ENCODE assay signal across 13 mouse cellular contexts in genomic region chr4:127037908-127038827, GRCm38 (mm10). TPM values are rescaled to one million over a fixed set of nuclear protein-coding genes. Genes with fewer than 3 reads are reported as not detected.
DNase-seq lines count a peak whose midpoint lies in the region; ATAC-seq and TF ChIP-seq lines count a peak whose summit lies in the region.
"Had no signal": no experiment of that assay in that cellular context is flagged by ENCODE, and none has a peak within 500 bp of the region (broad histone marks: within the 10 kb centered on the region; RNA-seq: fewer than 3 reads in every experiment).

No protein-coding gene starts in this region.

- TF ChIP-seq EP300 in liver, postnatal 0 days (IDR thresholded peaks at IDR 0.05; ENCODE audit: low read depth), result no peak

- no peak overlapping the region for H3K9ac ChIP-seq in lung, embryonic 14.5 days
- H3K9ac ChIP-seq in intestine, embryonic 16.5 days (ENCODE audit: low read depth, low read length), result no peak overlapping the region
- H3K9ac ChIP-seq in liver, postnatal 0 days (replicated peaks), result no peak overlapping the region
- H3K9ac ChIP-seq: hindbrain, embryonic 12.5 days had no signal

- H3K27ac ChIP-seq in lung, embryonic 14.5 days (ENCODE audit: low read depth), result no peak overlapping the region
- no peak overlapping the region for H3K27ac ChIP-seq in intestine, embryonic 16.5 days (ENCODE audit: low read length)
- no peak overlapping the region for H3K27ac ChIP-seq in liver, postnatal 0 days (ENCODE audit: low read depth)
- H3K27ac ChIP-seq: gastrocnemius, adult 2 months; hindbrain, embryonic 12.5 days had no signal

- H3K4me1 ChIP-seq in lung, embryonic 14.5 days (ENCODE audit: insufficient read depth), result no peaks in the 10 kb centered on the region
- H3K4me1 ChIP-seq in intestine, embryonic 16.5 days (ENCODE audit: control insufficient read depth, insufficient read depth, low read length), result no peaks in the 10 kb centered on the region
- H3K4me1 ChIP-seq in liver, postnatal 0 days (ENCODE audit: insufficient read depth), result no peaks in the 10 kb centered on the region

- no peaks in the 10 kb centered on the region for H3K27me3 ChIP-seq in lung, embryonic 14.5 days (ENCODE audit: insufficient read depth, low read length)
- no peaks in the 10 kb centered on the region for H3K27me3 ChIP-seq in intestine, embryonic 16.5 days (replicated peaks; ENCODE audit: control insufficient read depth, insufficient read depth, low read length)
- no peaks in the 10 kb centered on the region for H3K27me3 ChIP-seq in liver, postnatal 0 days (ENCODE audit: insufficient read depth, low read length)
- H3K27me3 ChIP-seq: hindbrain, embryonic 12.5 days had no signal

- H3K4me3 ChIP-seq in lung, embryonic 14.5 days (ENCODE audit: low read depth, low read length), result no peak overlapping the region
- H3K4me3 ChIP-seq in intestine, embryonic 16.5 days (ENCODE audit: low read length), result no peak overlapping the region
- H3K4me3 ChIP-seq in liver, postnatal 0 days (ENCODE audit: low read depth, low read length), result no peak overlapping the region
- H3K4me3 ChIP-seq: erythroblast, embryonic 14.5 days; gastrocnemius, adult 2 months; hindbrain, embryonic 12.5 days had no signal

- no peaks in the 10 kb centered on the region for H3K9me3 ChIP-seq in lung, embryonic 14.5 days (ENCODE audit: low read depth, low read length)
- no peaks in the 10 kb centered on the region for H3K9me3 ChIP-seq in intestine, embryonic 16.5 days (ENCODE audit: control insufficient read depth, low read length)
- H3K9me3 ChIP-seq in liver, postnatal 0 days (ENCODE audit: low read length), result no peaks in the 10 kb centered on the region
- H3K9me3 ChIP-seq: hindbrain, embryonic 12.5 days had no signal

- WGBS in lung, embryonic 14.5 days, result 77% methylated on average over 8 of the region's 8 CpGs
- WGBS in intestine, embryonic 16.5 days, result 82% methylated on average over 8 of the region's 8 CpGs
- 78% methylated on average over 8 of the region's 8 CpGs for WGBS in liver, postnatal 0 days (ENCODE audit: insufficient replicate concordance)

- no peak for TF ChIP-seq CTCF in lung, embryonic 14.5 days (IDR thresholded peaks at IDR 0.05; ENCODE audit: low read depth)
- TF ChIP-seq CTCF in liver, postnatal 0 days (IDR thresholded peaks at IDR 0.05; ENCODE audit: low read depth), result no peak

- peak; percentile 37 for DNase-seq in lung, embryonic 14.5 days
- DNase-seq in lung, postnatal 14 days, result no peak
- DNase-seq in NIH3T3 (ENCODE audit: low read depth), result peak; percentile 39
- DNase-seq in liver, postnatal 0 days, result no peak
- DNase-seq in embryo, embryonic 11 days, result no peak
- DNase-seq: adrenal gland, postnatal 25 days; gastrocnemius, adult 2 months; lung, postnatal 4 days had no signal

- ATAC-seq in lung, embryonic 14.5 days (ENCODE audit: insufficient read depth), result peak; percentile 25
- ATAC-seq in intestine, embryonic 16.5 days, result peak; percentile 27; the same call in 1 of the 2 replicates
- ATAC-seq in liver, postnatal 0 days, result peak; percentile 33; the same call in 1 of the 2 replicates
- no peak for ATAC-seq in monocyte, adult 5-6 weeks (replicated peaks; ENCODE audit: insufficient number of reproducible peaks, low FRiP score, low TSS enrichment, poor library complexity, severe bottlenecking)

- peaks cover 85% of the 10 kb centered on the region for H3K36me3 ChIP-seq in lung, embryonic 14.5 days (ENCODE audit: insufficient read depth)
- peaks cover 28% of the 10 kb centered on the region for H3K36me3 ChIP-seq in intestine, embryonic 16.5 days (ENCODE audit: control insufficient read depth, insufficient read depth, low read length)
- H3K36me3 ChIP-seq in liver, postnatal 0 days (replicated peaks; ENCODE audit: insufficient read depth, low read length), result peaks cover 67% of the 10 kb centered on the region

- H3K4me2 ChIP-seq in lung, embryonic 14.5 days, result no peak overlapping the region
- H3K4me2 ChIP-seq in intestine, embryonic 16.5 days (ENCODE audit: low read depth, low read length), result no peak overlapping the region
- no peak overlapping the region for H3K4me2 ChIP-seq in liver, postnatal 0 days (ENCODE audit: low read depth, low read length)
- H3K4me2 ChIP-seq: heart, embryonic 11.5 days; hindbrain, embryonic 12.5 days had no signal

RNA-seq across cellular contexts. Expression of gene Sfpq, which starts 17.0 kb away (rescaled TPM):
- 129 and 137 TPM in 2 replicates for polyA plus RNA-seq in lung, embryonic 14.5 days (2014; fragmentation: Nextera tagmentation; extraction: Ambion mirVana)
- 39.7 and 42.1 TPM in 2 replicates for polyA plus RNA-seq in intestine, embryonic 16.5 days (2015; fragmentation: Nextera tagmentation; extraction: Ambion mirVana)
- 26.2 and 32.2 TPM in 2 replicates for polyA plus RNA-seq in liver, postnatal 0 days (2015; fragmentation: Nextera tagmentation; extraction: Ambion mirVana)
- total RNA-seq in monocyte, adult 5-6 weeks (2017), result 642 to 909 TPM (median 707 TPM) in 3 replicates

RNA-seq across cellular contexts. Expression of gene Zmym1, which starts 22.8 kb away (rescaled TPM):
- 27.6 and 28.6 TPM in 2 replicates for polyA plus RNA-seq in lung, embryonic 14.5 days (2014; fragmentation: Nextera tagmentation; extraction: Ambion mirVana)
- polyA plus RNA-seq in intestine, embryonic 16.5 days (2015; fragmentation: Nextera tagmentation; extraction: Ambion mirVana), result 9.5 and 10.8 TPM in 2 replicates
- 5.7 and 5.9 TPM in 2 replicates for polyA plus RNA-seq in liver, postnatal 0 days (2015; fragmentation: Nextera tagmentation; extraction: Ambion mirVana)
- 9.3 to 16.2 TPM (median 14.2 TPM) in 3 replicates for total RNA-seq in monocyte, adult 5-6 weeks (2017)

RNA-seq across cellular contexts. Expression of gene Zmym6, which starts 39.0 kb away (rescaled TPM):
- 17.8 and 18.7 TPM in 2 replicates for polyA plus RNA-seq in lung, embryonic 14.5 days (2014; fragmentation: Nextera tagmentation; extraction: Ambion mirVana)
- polyA plus RNA-seq in intestine, embryonic 16.5 days (2015; fragmentation: Nextera tagmentation; extraction: Ambion mirVana), result 14.7 and 16.4 TPM in 2 replicates
- polyA plus RNA-seq in liver, postnatal 0 days (2015; fragmentation: Nextera tagmentation; extraction: Ambion mirVana), result 2.2 TPM in 2 replicates
- 17.8 to 25.9 TPM (median 22.6 TPM) in 3 replicates for total RNA-seq in monocyte, adult 5-6 weeks (2017)

Comparison
In these comparisons a context has a peak if more than half of its experiments do, and no peak if none do; other contexts are left out.
1. DNase-seq: peak in lung, embryonic 14.5 days (single experiment) and NIH3T3 (single experiment); none in lung, postnatal 14 days (single experiment), liver, postnatal 0 days (single experiment) and embryo, embryonic 11 days (single experiment).